Mouse (Mus musculus): ENCODE results near the gene Pgm1.

Pgm1 gene

DNA sequence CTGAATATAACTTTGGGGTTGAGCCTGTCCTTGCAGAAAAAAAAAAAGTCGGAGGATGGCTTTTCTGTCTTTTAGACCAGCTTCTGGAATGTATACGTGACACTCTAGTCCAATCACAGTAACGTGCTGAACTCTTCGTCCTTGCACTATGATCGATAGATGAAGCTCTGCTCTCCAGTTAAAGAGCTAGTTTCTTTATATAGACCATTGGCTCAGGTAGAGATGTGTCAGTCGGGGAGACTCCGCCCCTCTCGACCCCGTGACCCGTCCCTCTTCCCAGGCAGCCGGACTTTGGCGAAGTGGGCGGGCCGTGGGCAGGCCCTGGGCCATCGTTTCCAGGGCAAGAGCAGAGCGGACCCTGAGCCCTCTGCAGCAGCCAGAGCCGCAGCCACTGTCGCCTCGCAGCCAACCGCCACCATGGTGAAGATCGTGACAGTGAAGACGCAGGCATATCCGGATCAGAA is at the start of gene Pgm1:
Gene Pgm1 (plus strand): TSS at position 266 of the 464 bp plus-strand sequence.
- Histone ChIP-seq H3K36me3 (ENCODE audit: insufficient read depth, low read length) (peaks cover 24% of the 10 kb centered on the region), H3K27me3 (ENCODE audit: insufficient read depth, low read length) (peaks cover 12% of the 10 kb centered on the region), H3K4me1 (replicated peaks; ENCODE audit: low read depth, low read length) (peaks cover 28% of the 10 kb centered on the region), H3K4me3 (replicated peaks; ENCODE audit: low read length) (peak within 1 kb of the TSS; percentile 92), H3K9me3 (ENCODE audit: low read length) (no peaks in the 10 kb centered on the region)
- TF ChIP-seq POU5F1 (IDR thresholded peaks at IDR 0.05; ENCODE audit: borderline replicate concordance, low read length), result no peak

GRCm38 (mm10) chr4:99881882-99882281 is 47.3 kb upstream of the Pgm1 start:
- Histone ChIP-seq H3K4me1 (replicated peaks; ENCODE audit: low read depth, low read length) (no peaks in the 10 kb centered on the region), H3K27me3 (ENCODE audit: insufficient read depth, low read length) (no peaks in the 10 kb centered on the region), H3K9me3 (ENCODE audit: low read length) (no peaks in the 10 kb centered on the region), H3K36me3 (ENCODE audit: insufficient read depth, low read length) (no peaks in the 10 kb centered on the region), H3K4me3 (replicated peaks; ENCODE audit: low read length) (no peak overlapping the region)
- TF ChIP-seq CTCF (conservative IDR thresholded peaks at IDR 0.05; ENCODE audit: low read length), result peak; percentile 54; the same call in 1 of the 2 replicates
- no peak for TF ChIP-seq NANOG (IDR thresholded peaks at IDR 0.05; ENCODE audit: borderline replicate concordance, low read length)
- TF ChIP-seq POU5F1 (IDR thresholded peaks at IDR 0.05; ENCODE audit: borderline replicate concordance, low read length), result no peak

- H3K4me1 ChIP-seq (replicated peaks; ENCODE audit: low read depth, low read length), result no peaks in the 10 kb centered on the region
- no peak overlapping the region for H3K4me3 ChIP-seq (replicated peaks; ENCODE audit: low read length)
- H3K36me3 ChIP-seq (ENCODE audit: insufficient read depth, low read length), result no peaks in the 10 kb centered on the region
- no peaks in the 10 kb centered on the region for H3K27me3 ChIP-seq (ENCODE audit: insufficient read depth, low read length)
- no peaks in the 10 kb centered on the region for H3K9me3 ChIP-seq (ENCODE audit: low read length)
- TF ChIP-seq CTCF (conservative IDR thresholded peaks at IDR 0.05; ENCODE audit: low read length) (no peak), NANOG (IDR thresholded peaks at IDR 0.05; ENCODE audit: borderline replicate concordance, low read length) (no peak), POU5F1 (IDR thresholded peaks at IDR 0.05; ENCODE audit: borderline replicate concordance, low read length) (no peak)
Observed at GRCm38 (mm10) chr4:99882405-99882804, 46.8 kb upstream of the Pgm1 start.

DNA sequence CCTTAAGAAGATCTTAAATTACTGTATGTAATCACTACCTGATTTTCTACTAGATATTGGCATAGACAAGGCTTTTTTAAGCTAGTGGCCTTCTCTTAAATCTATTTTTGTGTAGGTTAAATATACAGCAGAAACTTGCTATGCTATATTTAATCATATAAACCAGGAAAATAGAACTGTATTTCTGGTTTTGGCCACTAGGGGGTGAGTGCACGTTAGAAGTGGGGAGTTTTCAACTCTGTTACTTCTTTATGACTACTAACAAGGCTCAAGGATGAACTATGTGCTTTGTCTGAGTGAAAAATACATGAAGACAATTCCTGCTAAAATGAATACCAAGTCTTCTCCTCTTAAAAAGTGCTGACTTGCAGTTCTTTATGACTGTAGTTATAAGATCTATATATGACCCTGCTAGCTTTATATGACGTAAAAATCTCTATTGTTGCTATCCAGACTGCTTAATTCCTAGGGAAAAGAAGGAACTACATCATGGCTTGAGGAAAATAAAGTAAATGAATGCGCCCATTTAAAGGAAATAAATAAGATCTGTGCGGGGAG is 15.2 kb upstream of the Pgm1 start:
- Histone ChIP-seq H3K27me3 (ENCODE audit: insufficient read depth, low read length) (no peaks in the 10 kb centered on the region), H3K4me1 (replicated peaks; ENCODE audit: low read depth, low read length) (peaks cover 4% of the 10 kb centered on the region; the same call in 1 of the 2 replicates), H3K36me3 (ENCODE audit: insufficient read depth, low read length) (no peaks in the 10 kb centered on the region), H3K9me3 (ENCODE audit: low read length) (no peaks in the 10 kb centered on the region), H3K4me3 (replicated peaks; ENCODE audit: low read length) (no peak overlapping the region)
- TF ChIP-seq POU5F1 (IDR thresholded peaks at IDR 0.05; ENCODE audit: borderline replicate concordance, low read length) (no peak), NANOG (IDR thresholded peaks at IDR 0.05; ENCODE audit: borderline replicate concordance, low read length) (no peak), CTCF (conservative IDR thresholded peaks at IDR 0.05; ENCODE audit: low read length) (peak; percentile 74)

GRCm38 (mm10) chr4:99926380-99926779 is 2.8 kb upstream of the Pgm1 start:
- H3K4me1 ChIP-seq (replicated peaks; ENCODE audit: low read depth, low read length), result peaks cover 18% of the 10 kb centered on the region
- no peak for TF ChIP-seq NANOG (IDR thresholded peaks at IDR 0.05; ENCODE audit: borderline replicate concordance, low read length)
- no peak for TF ChIP-seq POU5F1 (IDR thresholded peaks at IDR 0.05; ENCODE audit: borderline replicate concordance, low read length)
- no peak for TF ChIP-seq CTCF (conservative IDR thresholded peaks at IDR 0.05; ENCODE audit: low read length)

GRCm38 (mm10) chr4:99928521-99928920 is 693 bp upstream of the Pgm1 start:
- peaks cover 24% of the 10 kb centered on the region for H3K36me3 ChIP-seq (ENCODE audit: insufficient read depth, low read length)
- TF ChIP-seq NANOG (IDR thresholded peaks at IDR 0.05; ENCODE audit: borderline replicate concordance, low read length), result no peak
- TF ChIP-seq POU5F1 (IDR thresholded peaks at IDR 0.05; ENCODE audit: borderline replicate concordance, low read length), result no peak
- TF ChIP-seq CTCF (conservative IDR thresholded peaks at IDR 0.05; ENCODE audit: low read length), result no peak
- no peaks in the 10 kb centered on the region for H3K9me3 ChIP-seq (ENCODE audit: low read length)

More at GRCm38 (mm10) chr4:99926380-99926779, 2.8 kb upstream of the Pgm1 start:
- Histone ChIP-seq H3K4me3 (replicated peaks; ENCODE audit: low read length) (no peak overlapping the region), H3K27me3 (ENCODE audit: insufficient read depth, low read length) (peaks cover 12% of the 10 kb centered on the region), H3K36me3 (ENCODE audit: insufficient read depth, low read length) (peaks cover 7% of the 10 kb centered on the region; the same call in 1 of the 2 replicates), H3K9me3 (ENCODE audit: low read length) (no peaks in the 10 kb centered on the region)

DNA sequence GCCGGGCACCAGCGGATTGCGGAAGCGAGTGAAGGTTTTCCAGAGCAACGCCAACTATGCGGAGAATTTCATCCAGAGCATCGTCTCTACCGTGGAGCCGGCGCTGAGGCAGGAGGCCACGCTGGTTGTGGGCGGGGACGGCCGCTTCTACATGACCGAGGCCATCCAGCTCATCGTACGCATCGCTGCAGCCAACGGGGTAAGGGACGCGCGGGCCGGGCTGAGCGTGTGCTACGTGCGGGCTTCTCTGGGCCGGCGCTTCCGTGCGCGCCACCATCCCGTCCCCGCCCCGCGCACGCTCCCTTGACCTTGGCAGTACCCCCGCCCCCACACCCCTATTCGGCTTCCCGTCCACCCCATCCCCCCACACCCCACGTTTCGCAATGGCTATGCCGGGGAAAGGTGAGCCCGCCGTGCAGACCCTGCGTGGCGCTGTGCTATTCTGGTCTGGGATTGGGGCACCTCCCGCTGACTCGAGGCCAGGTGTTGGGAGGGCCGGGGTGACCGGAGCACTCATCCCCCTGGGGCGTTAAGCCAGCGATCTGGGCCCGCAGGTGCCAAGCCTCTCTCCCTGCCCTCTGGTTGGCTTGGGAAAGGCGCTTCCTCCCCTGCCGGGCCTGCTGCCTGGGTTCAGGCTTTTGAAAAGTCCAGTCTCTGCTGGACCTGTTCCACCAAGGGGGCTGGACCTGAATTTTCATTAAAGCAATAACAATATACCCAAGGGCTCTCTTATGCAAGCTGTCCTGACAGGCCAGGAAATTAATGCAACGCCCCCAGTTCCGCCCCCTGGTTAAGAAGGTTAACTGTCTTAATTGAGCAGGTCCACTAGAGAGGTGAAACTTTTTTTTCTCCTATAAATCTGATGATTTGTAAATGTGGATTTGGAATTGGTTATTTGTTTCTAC is 651 bp downstream of the Pgm1 start, which contains the start of gene Itgb3bp:
Gene Itgb3bp (minus strand): TSS at position 201 of the 905 bp plus-strand sequence.
- H3K4me1 ChIP-seq (replicated peaks; ENCODE audit: low read depth, low read length), result peaks cover 28% of the 10 kb centered on the region
- H3K36me3 ChIP-seq (ENCODE audit: insufficient read depth, low read length), result peaks cover 26% of the 10 kb centered on the region
- no peak for TF ChIP-seq POU5F1 (IDR thresholded peaks at IDR 0.05; ENCODE audit: borderline replicate concordance, low read length)
- TF ChIP-seq NANOG (IDR thresholded peaks at IDR 0.05; ENCODE audit: borderline replicate concordance, low read length), result no peak
- no peak for TF ChIP-seq CTCF (conservative IDR thresholded peaks at IDR 0.05; ENCODE audit: low read length)
- H3K9me3 ChIP-seq (ENCODE audit: low read length), result no peaks in the 10 kb centered on the region
- H3K27me3 ChIP-seq (ENCODE audit: insufficient read depth, low read length), result peaks cover 12% of the 10 kb centered on the region
- H3K4me3 ChIP-seq (replicated peaks; ENCODE audit: low read length), result peak within 1 kb of the TSS; percentile 92

More at GRCm38 (mm10) chr4:99928521-99928920, 693 bp upstream of the Pgm1 start:
- H3K27me3 ChIP-seq (ENCODE audit: insufficient read depth, low read length), result peaks cover 12% of the 10 kb centered on the region
- H3K4me3 ChIP-seq (replicated peaks; ENCODE audit: low read length), result no peak overlapping the region
- H3K4me1 ChIP-seq (replicated peaks; ENCODE audit: low read depth, low read length), result peaks cover 25% of the 10 kb centered on the region

DNA sequence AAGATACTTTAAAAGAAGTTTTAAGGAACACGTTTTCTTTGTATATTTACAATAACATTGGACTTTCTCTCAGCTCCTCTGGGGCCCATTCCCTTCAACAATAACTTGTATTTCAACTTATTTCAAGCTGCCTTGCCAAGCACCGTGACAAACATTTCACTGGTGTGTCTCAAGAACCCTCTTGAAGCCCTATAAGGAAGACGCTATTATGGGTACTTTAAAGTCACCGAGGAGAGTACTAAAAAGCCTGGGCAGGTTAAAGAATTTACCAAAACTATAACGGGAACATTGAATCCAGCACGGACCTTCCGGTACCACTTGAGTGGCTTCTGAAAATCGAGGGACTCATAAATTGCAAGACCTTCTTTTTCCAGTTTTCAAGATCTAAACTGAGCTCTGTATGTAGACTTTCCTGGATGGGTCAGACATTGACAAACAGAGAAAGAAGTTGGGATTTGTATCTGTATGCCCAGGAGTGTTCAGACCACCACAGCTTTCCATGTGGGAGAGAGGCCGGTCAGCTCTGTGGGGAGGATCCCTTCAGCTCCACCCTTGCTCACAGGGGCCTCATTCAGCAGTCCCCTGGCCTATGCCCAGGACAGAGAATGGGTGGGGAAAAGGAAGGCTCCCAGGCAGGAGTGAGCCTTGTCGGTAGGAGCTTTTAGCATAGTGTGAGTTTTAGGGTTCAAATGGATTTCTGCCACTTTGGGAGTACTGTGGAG is 1.5 kb downstream of the Pgm1 start:
- no peak for TF ChIP-seq POU5F1 (IDR thresholded peaks at IDR 0.05; ENCODE audit: borderline replicate concordance, low read length)
- no peak for TF ChIP-seq NANOG (IDR thresholded peaks at IDR 0.05; ENCODE audit: borderline replicate concordance, low read length)
- TF ChIP-seq CTCF (conservative IDR thresholded peaks at IDR 0.05; ENCODE audit: low read length), result no peak
- Histone ChIP-seq H3K4me3 (replicated peaks; ENCODE audit: low read length) (peak overlapping the region; percentile 92), H3K36me3 (ENCODE audit: insufficient read depth, low read length) (peaks cover 32% of the 10 kb centered on the region), H3K4me1 (replicated peaks; ENCODE audit: low read depth, low read length) (peaks cover 28% of the 10 kb centered on the region), H3K27me3 (ENCODE audit: insufficient read depth, low read length) (peaks cover 12% of the 10 kb centered on the region), H3K9me3 (ENCODE audit: low read length) (no peaks in the 10 kb centered on the region)

All from E14TG2a.4 (cell line).